Mouse (Mus musculus): ENCODE measurements around the gene Wdr62. TPM values are rescaled to one million over a fixed set of nuclear protein-coding genes. Genes with fewer than 3 reads are reported as not detected.

Wdr62 gene
- polyA plus RNA-seq, 1 experiment: 40.6 TPM

DNA sequence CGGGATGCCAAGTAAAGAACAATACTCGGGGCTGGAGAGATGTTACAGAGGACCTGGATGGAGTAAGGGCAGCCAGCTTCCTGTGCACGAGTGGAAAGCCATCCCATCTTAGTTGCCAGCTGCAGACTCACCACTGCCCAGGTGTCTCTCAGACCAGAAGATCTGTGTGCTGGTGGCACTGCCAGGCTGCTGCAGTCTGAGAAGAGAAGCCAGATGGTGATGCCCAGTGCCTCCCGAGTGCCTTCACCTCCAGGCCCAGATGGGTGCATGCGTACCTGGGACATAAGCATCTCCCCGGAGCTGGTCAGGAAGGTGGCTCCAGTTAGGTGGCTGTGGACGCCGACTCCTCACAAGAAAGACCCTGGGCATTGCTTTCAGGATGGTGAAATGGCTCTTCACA is 45.1 kb downstream of the Wdr62 start:
- no peak for TF ChIP-seq GATA1 (IDR thresholded peaks at IDR 0.05; ENCODE audit: low read length)

DNA sequence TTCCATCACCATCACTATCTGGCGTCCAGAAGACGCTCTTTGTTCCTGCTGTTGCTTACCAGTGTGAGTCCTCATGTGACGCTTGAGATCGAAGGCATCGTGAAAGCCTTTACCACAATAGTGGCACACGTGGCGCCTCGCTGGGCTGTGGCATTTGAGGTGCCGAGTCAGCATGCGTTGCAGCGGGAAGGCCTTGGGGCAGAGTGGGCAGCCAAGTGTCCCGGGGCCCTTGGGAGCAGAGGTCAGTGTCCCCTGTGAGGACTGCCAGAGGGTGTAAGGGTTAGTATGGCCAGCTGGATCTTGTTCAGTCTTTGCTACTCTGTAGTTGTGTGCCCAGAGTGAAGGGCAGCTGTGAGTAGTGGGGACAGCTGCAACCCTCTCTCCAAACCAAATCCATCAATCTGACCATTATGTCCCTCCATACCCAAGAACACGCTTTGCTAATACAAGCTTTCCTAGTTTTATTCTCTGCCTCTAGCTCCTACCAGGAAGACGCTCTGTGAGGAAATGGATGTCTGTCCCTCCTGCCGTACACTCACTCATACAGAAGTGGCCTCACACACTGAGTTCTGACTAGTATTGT is 45.9 kb downstream of the Wdr62 start:
- no peak for TF ChIP-seq GATA1 (IDR thresholded peaks at IDR 0.05; ENCODE audit: low read length)

DNA sequence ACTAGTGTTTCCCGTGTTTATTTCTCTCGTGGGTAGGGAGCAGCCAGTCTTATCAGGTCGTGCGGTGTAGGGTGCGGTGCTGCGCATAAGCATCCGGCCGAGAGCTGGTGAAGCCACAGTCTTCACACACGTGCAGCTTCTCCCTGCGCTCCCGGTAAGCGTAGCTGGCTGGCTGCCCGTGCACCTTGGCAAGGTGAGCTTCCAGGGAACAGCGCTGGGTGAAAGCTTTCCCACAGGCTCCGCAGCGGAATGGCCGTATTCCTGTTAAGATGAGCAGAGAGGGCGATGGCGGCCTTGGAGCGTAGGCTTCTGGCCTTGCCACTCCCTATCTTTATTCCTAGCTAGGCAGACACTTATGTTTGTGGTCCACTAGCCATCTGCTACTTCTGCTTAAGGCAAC is 46.8 kb downstream of the Wdr62 start:
- TF ChIP-seq GATA1 (IDR thresholded peaks at IDR 0.05; ENCODE audit: low read length): no peak

DNA sequence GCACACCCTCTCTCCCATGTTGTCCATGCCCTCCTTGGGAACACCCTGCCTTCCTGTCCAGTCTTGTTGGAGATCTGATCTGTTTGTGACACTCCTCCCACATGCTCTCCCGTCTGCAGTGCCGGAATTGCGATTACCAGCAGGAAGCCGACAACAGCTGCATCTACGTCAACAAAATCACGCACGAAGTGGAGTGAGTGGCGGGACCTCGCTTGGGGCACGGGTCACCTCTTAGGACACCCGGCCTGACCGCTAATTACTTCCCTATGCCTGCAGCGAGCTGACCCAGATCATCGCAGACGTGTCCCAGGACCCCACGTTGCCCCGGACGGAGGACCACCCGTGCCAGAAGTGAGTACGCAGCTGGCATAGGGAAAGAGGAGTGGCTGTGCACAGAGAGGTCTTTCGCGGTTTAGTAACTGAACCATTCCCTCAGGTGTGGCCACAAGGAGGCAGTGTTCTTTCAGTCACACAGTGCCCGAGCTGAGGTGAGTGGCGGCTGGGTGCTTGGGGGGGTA is 47.5 kb downstream of the Wdr62 start:
- TF ChIP-seq GATA1 (IDR thresholded peaks at IDR 0.05; ENCODE audit: low read length): no peak

DNA sequence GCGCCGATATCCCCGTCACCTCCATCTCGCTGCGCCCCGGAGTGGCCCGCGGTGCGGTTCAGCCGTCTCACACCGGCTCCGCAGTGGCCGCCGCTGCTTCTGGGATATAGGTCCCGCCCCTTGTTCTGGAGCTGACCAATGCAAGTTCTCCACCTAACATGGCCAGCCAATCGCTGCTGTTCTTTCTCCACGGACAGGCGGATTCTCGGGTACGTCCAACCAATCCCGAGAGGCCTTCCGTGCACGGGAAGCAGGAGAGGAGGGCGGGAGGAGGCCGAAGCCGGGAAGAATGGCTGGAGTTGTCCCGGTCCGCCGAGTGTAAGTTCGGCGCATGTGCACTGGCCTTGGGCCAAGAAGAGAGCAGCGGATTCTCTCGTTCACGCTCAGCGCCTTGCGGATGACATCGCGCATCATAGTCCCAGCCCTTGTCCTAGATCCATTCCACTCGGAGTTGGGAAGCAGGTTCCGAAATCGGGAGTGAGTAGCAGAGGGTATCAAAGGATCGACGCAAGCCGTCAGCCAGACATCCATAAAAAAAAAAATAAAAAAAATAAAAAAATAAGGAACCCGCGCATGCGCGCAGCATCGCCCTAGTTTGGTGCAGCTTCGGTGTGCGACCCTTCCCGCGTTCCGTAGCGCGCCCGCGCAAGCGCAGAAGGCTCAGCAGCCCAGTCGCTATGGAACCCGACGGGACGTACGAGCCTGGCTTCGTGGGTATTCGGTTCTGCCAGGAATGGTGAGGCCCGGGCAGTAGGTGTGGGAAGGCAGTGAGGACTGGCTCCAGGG is 48.4 kb downstream of the Wdr62 start, which contains the start of the genes Polr2i and Tbcb:
Gene Polr2i (plus strand): TSS at position 280 of the 786 bp plus-strand sequence.
Gene Tbcb (minus strand): TSS at position 604 of the 786 bp plus-strand sequence.
- no peak for TF ChIP-seq GATA1 (IDR thresholded peaks at IDR 0.05; ENCODE audit: low read length)

DNA sequence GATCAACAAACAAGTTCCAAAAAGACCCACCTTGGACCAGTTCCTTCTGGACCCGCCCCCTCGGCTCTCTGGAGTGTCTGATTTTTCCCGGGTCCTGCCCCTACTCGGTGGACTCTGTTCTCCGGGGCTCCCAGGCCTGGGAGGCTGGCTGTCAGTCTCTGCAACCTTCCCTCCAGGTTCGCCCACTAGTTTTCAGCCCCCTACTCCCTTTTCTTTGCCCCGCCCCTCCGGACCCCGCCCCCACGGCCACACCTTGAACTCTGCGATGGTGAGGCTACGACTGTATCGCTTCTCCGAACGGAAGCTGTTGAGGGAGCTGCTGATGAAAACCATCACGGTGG is 48.9 kb downstream of the Wdr62 start:
- no peak for TF ChIP-seq GATA1 (IDR thresholded peaks at IDR 0.05; ENCODE audit: low read length)

DNA sequence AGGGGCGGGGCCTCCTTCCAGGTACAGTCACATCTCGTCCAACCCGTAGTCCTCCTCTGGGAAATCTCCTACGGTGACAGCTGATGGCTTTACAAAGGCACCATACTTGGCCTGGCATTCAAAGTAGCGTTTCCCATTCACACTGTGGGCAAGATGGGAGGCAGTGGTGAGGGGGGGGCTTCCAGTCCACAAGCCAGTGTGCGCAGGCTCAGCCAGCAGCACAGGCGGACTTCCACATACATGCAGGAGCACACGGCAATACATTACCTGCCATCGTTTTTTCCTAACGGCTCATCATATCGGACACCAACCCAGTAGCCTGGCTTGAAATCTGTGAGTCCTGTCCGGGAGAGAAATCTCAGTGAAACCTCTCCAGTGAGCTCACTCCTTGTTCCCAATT is 56.0 kb downstream of the Wdr62 start:
- no peak for TF ChIP-seq GATA1 (IDR thresholded peaks at IDR 0.05; ENCODE audit: low read length)

DNA sequence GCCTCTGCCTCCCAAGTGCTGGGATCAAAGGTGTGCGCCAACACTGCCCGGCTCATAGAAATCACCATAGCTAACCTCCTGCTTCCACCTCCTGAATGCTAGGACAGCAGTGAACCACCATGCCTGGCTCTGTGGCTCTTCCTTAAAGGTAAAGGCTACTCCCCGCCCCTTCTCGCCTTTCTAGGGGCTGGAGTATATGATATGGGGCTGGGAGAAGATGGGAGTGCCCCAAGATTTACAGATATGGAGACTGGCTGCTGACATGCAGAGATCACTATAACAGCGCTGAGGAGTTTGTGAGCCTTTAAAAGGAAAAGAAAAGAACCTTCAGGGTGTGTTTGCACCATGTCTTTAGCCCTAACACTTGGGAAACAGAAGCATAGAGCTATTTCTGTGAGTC is 58.0 kb downstream of the Wdr62 start:
- no peak for TF ChIP-seq GATA1 (IDR thresholded peaks at IDR 0.05; ENCODE audit: low read length)

DNA sequence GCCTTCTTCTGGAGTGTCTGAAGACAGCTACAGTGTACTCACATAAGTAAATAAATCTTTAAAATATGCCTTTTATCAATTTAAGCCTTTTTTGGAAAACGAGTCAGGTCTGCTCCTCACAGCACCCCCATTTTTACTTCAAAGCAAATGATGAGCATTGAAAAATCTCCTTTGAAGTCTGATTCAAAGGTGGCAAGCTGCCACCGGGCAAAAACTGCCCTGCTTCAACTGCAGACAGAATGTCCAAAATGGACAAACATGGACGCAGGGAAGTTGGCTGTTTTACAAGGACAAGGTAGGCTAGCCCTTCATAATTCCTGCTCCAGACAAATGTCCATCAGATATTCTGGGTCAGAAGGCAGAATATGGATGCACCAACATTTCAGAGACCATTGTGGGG is 58.8 kb downstream of the Wdr62 start:
- no peak for TF ChIP-seq GATA1 (IDR thresholded peaks at IDR 0.05; ENCODE audit: low read length)

DNA sequence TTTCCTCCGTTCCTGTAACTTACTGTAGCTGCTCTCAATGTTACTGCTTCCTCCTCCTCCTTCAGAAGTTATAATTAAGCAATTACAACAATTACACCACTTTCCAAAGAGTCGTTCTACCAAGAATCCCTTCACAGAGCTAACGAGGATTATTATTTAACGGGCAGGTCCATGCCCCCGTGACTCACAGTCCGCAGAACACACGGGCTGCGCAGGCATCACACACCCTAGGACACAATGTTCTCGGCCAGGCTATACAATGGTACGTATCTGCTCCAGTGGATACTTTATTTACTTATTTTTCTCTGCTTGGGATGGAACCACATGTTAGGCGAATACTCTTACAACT is 60.2 kb downstream of the Wdr62 start:
- no peak for TF ChIP-seq GATA1 (IDR thresholded peaks at IDR 0.05; ENCODE audit: low read length)

DNA sequence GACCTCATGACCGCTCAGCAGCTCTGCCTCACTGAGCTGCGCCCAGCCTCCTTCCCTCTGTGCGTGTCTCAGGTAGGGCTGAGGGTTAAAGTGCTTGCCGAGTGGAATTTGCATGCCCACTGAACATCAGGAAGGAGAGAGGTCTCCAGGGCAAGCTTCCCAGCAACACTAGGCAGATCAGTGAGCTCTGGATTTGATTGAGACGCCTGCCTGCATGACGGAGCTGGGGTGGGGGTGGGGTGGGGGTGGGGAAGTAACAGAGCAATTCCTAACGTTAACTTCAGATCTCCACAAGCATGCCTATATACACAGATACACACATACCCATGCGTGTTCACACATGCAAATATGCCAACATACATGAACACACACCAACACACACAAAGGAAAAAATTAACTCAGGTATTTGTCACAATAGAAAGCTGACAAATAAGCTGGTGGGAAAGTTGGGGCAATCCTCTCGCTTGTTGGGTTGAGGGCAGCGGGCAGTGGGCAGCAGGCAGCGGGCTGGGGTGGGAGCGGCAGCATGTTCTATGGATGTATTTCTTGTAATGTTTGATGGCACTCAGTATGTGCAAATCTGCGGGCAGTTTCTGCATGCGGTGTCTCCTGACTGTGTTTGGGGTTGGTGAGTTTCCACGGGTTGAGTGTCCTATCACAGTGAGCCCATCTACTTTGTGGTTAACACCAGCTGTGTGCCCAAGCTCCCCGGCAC is 60.8 kb downstream of the Wdr62 start:
- TF ChIP-seq GATA1 (IDR thresholded peaks at IDR 0.05; ENCODE audit: low read length): no peak

DNA sequence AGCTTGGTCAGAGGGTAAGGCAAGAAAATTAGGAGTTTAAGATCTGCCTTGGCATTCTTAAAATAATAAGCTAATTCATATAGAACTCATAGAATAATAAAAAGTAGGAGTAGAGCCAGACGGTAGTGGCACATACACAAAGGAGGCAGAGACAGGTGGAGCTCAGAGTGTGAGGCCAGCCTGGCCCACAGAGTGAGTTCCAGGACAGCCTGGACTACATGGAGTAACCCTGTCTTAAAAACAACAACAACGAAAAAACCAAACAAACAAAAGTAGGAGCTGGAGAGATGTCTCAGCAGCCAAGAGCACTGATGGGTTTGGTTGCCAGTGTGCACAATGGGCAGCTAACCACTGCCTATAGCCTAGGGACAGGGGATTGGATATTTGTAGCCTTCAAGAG is 62.9 kb downstream of the Wdr62 start:
- no peak for TF ChIP-seq GATA1 (IDR thresholded peaks at IDR 0.05; ENCODE audit: low read length)

DNA sequence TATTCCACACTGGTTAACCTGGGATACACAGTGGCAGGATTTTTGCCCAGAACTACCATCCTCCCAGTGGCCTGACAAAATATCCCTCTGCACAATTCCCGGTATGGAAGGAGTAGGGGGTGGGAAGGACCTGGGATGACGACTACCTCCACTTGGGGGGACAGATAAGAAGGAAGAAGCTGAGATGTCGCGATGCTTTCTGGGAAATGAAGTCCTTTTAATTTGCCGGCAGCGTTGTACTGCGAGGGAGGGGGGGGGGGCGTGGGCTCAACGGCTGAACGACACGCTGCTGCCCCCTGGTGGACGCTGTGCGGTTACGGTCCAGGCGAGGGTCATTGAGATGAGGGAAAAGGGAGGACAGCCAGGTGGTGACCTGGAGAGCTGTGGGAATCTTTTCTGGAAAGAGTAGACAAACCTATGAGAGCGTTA is 63.5 kb downstream of the Wdr62 start:
- no peak for TF ChIP-seq GATA1 (IDR thresholded peaks at IDR 0.05; ENCODE audit: low read length)

DNA sequence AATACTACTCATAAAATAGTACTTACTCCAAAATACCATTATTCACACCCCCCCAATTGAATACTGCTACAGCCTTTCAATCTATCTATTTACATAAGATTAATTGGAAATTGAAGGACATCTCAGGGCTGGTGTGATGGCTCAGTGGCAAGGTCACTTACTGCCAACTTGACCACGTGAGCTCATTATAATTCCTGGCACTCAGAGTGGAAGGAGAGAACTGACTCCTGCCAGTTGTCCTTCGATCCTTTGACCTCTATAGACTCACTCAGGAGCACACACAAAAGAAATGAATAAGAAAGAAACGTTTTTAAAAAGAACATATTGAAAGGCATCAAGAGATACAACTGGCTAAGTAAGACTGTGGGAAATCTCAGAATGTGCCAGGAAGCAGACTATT is 64.3 kb downstream of the Wdr62 start:
- TF ChIP-seq GATA1 (IDR thresholded peaks at IDR 0.05; ENCODE audit: low read length): no peak

DNA sequence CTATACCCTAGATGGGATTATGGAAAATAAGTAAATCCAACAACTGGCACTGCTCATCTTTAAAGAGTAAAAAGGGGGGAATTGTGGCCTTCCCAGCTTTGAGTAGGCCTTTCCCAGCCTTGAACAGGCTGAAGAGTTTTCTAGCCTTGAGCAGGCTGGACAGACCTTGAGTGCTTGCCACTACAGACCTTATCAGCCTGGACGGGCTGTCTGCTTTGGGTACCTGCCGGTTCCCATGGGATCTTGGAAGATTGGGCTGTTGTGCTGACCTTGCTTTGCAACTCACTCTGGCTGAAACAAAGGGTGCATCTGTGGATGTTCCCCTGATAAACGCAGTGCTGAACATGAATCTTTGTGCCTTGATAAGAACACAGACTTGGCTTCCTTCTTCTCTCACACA is 66.3 kb downstream of the Wdr62 start:
- no peak for TF ChIP-seq GATA1 (IDR thresholded peaks at IDR 0.05; ENCODE audit: low read length)

DNA sequence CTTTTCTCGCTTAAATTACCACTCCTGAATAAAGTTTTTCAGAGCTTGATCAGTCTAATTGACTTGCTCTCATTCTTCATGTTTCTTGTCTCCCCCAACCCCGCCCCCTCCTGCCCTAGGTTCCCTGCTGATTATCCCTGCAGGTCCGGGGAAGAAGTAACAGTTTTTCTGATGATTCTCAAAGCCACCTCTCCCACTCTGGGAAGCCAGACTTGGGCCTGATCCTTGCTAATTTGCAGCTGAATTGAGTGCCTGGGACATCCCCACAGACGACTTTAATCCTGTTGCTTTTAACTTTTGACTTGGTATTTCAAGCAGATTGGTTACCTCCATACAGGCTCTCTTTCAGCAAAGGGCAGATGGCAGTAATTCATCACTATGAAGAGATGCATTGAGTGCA is 69.2 kb downstream of the Wdr62 start:
- no peak for TF ChIP-seq GATA1 (IDR thresholded peaks at IDR 0.05; ENCODE audit: low read length)
